Mouse (Mus musculus): ENCODE data around the gene Dcdc2b. TPM values are rescaled to one million over a fixed set of nuclear protein-coding genes. Genes with fewer than 3 reads are reported as not detected.

Dcdc2b gene
- total RNA-seq, 2 experiments from 2014 or later, result 3.0 to 3.2 TPM

DNA sequence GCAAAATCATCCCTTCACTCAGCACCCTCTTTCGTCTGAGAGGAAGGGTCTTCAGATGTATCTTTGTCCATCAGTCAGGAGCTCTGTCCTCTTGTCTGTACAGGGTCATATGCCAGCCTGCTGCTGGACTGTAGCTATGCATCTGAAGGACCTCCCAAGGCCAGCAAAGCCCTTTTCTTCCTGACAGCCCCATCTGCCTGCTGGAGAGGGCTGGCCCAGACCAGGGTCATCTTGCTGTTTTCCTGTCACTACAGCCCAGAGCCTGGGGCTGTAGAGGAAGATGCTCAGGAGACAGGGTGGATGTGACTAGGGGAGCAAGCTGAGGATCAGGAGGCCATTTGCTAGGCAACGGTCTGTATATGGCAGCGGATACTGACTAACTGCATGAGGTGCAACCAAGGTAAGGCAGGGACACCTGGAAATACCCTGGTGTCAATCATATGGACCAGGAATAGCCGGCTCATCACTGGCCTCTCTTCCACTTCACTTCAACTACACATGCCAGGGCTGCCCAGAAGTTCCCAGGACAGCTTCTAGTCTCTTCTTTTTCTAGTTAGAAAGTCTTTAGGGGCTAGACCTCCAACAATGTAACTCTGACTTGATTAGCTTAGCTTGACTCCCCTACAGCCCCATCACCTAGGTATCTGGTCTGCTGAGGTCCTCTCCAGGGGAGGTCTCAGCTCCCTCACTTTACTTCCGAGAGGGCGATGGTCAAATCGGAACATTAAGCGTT lies 8.9 kb upstream of the Dcdc2b start:
- no peak for DNase-seq (ENCODE audit: extremely low spot score in 1 of 2, low spot score in 2 of 2)
- intact Hi-C loops (cut with DNase I), result no loop called here

DNA sequence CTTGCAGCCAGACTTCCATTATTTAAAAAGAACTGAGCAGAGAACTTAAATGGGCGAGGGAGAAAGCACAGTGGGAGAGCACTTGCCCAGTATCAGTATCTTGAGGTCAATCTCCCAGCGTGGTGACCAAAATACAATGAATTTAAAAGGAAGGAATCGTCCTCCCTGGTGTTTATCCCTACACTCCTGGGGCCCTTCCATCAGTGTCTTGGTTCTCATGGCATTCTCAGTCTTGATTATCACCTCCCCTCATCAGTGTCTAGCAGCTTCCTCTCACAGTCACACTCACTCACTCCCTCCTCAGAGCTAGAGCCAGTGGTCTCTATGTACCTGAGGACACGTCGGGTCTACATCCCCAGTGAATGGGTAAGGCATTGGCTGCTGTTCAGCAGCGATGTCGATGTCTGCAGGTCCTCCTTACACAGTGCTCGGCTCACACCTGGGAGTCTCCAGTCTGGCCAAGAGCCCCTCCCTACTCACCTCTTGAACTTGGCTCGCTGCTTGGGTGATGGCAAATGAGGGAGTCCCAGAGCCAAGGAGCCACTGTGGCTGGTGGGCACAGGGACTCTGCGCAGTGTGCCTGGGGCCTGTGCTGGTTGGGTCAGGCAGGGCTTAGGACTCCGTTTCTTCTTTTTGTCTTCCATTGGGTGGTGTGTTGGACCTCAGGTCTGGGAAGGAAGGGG lies 8.2 kb upstream of the Dcdc2b start:
- intact Hi-C loops (cut with DNase I), result no loop called here
- no peak for DNase-seq (ENCODE audit: extremely low spot score in 1 of 2, low spot score in 2 of 2)

DNA sequence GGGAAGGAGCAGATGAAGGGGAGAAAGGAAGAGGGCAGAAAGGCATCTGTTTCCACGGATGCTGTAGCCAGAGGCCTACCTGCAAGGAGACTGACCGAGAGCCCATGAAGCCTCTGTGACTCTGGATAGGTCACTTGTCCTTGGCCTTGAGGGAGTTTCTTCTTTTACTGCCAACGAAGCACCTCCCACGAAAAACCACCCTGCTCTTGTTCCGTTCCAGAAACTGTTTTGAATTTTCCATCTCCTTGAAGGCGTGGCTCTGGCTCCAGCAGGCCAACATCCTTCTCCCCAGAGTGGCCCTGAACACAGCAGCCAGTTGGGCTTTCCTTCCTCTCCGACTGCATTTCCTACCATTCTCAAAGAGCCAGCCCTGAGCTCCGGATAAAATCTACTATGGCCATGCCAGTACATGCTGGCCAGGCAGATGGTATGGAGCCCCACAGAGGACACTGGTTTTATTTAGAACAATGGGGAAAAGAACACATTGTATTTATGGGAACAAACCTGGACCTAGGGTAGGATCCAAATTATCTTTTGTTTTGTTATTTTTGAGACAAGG lies 7.3 kb upstream of the Dcdc2b start:
- intact Hi-C loops (cut with DNase I), result no loop called here
- DNase-seq (ENCODE audit: extremely low spot score in 1 of 2, low spot score in 2 of 2), result no peak

DNA sequence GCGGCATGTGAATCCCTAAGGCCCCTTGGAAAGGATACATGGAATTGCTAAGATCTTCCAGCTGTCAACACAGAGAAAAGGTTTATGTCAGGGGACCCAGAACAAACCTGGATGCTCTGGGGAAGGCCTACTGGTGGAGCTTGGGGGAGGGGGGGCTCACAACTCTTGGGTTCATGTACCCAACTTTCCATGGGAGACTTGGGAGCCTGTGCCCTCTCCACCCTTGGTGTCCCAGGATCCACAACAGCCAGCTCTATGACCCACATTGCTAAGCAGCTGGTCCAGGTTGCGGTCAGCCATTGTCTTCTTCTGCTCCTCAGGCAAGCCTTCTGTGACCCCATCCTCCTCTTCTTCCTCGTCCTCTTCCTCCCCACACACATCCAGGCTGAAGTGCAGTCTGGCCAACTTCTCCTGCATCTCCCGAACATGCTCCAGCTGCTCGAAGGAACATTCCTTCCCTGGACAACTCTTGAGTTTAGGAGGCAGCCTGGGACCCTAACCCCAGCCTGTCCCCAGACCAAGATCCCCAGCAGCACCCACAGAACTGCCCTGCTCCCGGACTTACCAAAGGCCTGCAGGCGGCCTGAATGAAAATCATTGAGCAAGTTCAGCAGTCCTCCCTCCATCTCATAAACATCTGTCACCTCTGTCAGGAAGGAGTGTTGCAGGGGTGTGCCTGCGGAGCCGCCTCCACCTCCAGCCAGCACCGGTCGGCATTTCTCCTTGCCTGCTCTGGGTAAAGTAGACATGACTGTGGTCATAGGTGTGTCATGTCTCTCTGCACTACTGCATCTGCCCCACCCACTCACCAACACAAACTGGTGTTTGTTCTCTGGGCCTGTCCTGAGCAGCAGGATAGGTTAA lies 6.6 kb upstream of the Dcdc2b start:
- DNase-seq (ENCODE audit: extremely low spot score in 1 of 2, low spot score in 2 of 2), result no peak
- intact Hi-C loops (cut with DNase I), result no loop called here

DNA sequence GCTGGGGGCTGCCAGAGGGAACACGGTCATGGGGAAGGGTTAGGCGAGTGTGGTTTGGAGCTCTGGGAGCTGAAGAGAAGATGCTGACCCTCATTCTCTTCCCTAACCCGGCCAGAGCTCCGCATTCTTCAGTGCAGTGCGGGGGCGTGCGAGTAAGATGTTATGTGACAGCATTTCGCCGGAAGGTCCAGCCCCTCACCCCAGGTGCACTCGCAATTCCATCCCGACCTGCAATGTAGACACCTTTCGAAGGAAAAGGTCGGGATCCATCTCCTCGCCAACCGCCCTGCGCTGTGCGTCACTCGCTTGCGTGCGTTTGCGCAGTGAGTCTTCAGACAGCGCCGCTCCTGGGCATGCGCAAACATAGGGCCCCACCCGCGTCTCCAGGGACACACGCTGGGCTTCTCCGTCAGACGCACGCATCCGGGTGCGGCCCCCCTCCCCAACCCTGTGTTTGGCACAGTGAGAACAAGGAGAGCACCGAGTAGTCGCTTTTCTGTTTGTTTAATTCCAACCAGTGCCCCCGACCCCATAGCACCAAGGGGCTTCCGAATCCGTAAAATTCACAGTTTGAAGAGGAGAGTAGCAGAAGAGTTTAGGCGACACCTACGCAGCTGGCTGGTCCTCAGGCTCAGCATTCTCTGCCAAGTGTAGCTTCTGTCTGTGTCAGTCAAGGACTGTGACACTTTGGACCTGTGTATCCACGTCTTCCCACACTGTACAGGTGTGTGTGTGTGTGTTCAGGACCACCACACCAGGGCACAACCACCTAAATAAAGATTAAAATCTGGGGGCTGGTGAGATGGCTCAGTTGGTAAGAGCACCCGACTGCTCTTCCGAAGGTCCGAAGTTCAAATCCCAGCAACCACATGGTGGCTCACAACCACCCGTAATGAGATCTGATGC lies 5.0 kb upstream of the Dcdc2b start, which contains the start of gene Iqcc:
Gene Iqcc (minus strand): TSS at position 314 of the 906 bp plus-strand sequence.
- DNase-seq (ENCODE audit: extremely low spot score in 1 of 2, low spot score in 2 of 2), result peak; percentile 96 to 97
- intact Hi-C loops (cut with DNase I), result no loop called here

DNA sequence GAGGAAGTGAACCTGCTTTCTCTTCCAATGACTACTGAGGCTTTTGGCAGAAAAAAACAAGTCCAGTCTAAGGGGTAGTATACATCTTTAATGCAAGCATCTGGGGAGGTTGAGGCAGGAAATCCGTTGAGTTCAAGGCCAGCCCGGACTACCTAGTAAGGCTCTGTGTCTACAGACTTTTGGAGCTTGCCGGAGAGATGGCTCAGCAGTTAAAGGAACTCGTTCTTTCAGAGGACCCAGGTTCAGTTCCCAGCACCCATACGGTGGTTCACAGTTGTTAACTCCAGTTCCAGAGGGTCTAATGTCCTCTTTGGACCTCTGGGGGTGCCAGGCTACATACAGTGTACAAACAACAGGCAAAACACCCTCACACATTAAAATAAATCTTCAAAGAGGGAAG lies 4.0 kb upstream of the Dcdc2b start:
- intact Hi-C loops (cut with DNase I), result no loop called here

DNA sequence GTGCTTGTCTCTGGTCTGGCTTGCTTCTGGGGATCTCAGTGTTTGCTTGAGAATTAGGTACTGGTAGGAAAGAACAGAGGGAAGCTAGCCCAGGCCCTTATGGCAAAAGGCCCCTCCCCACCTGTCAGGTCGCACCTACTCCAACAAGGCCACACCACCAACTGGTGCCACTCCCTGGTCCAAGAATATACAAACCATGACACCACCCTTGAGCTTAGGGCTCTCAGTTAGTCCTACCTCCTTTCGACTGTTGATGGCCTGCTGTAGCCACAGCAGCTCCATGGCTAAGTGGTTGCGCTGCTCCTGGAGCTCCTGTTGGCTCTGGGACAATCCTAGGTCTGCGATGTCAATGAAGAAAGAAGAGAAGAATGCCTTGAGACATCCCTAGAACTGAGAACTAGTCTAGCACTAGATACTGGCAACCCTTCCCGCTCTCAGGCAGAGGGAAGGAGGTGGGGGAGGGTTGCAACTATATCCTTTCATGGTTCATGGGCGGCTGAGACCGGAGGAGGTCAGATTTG lies 3.1 kb upstream of the Dcdc2b start:
- intact Hi-C loops (cut with DNase I), result no loop called here
- DNase-seq (ENCODE audit: extremely low spot score in 1 of 2, low spot score in 2 of 2), result no peak

More for the DNA sequence above, 4.0 kb upstream of the Dcdc2b start:
- DNase-seq (ENCODE audit: extremely low spot score in 1 of 2, low spot score in 2 of 2), result no peak

DNA sequence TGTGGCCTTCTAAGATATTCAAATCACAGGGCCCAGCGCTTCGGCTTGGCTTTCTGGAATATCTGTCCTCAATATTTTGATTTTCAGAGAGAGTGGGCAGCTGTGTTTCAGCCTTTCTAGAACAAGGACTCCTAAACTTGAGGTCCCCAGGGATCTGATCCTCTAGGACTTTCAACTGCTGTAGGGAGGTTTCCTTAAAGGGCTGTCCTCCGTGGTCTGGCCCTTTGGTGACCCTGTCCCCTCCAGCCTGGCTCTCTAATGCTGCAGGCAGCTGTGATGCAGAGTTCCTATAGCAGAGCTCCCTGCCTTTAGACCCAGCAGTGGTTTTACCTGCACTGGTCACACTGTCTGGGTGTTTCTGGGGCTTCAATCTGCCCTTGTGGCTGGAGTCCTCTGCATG lies 2.6 kb upstream of the Dcdc2b start:
- DNase-seq (ENCODE audit: extremely low spot score in 1 of 2, low spot score in 2 of 2), result no peak
- intact Hi-C loops (cut with DNase I), result no loop called here

DNA sequence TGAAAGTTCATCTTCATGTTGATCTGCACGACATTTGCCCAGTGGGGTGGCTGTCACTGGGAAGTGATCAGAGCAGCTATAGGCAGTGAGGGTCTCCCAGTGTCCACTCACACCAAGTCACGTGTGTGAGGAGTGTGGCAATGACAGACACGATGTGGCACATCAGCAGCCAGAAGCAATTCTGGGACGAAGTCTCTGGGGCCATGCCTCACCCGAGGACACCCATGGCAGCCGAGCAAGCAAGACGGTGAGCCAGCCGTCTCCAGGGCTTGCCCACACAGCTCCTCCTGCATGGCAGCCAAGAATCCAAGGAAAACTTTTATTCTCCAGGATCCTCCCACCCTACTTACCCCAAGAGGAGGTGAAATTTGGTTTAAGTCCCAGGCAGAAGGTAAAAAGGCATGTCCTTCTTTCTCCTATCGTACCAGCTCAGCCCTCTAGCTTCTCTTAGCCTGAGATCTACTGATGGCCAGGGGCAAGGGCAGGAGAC lies 1.8 kb upstream of the Dcdc2b start:
- DNase-seq (ENCODE audit: extremely low spot score in 1 of 2, low spot score in 2 of 2), result no peak
- intact Hi-C loops (cut with DNase I), result no loop called here

DNA sequence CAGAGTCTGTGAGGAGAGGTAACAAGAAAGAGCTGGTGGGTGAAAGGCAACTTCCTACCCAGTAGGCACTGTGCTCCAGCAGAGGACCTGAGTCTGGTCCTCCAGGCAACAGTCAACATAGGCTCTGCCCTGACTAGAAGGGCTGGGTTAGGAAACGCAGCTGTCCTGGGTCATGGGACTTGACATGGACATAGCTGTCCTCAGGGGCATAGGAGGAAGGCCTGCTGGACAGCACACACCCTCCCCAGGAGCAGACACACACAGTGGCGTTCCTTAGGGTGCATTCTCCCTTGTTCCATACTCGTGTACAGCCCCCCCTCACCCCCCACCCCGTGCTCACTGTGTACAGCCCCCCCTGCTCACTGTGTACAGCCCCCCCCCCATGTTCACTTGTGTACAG lies 3.6 kb downstream of the Dcdc2b start:
- no peak for DNase-seq (ENCODE audit: extremely low spot score in 1 of 2, low spot score in 2 of 2)
- intact Hi-C loops (cut with DNase I), result no loop called here

DNA sequence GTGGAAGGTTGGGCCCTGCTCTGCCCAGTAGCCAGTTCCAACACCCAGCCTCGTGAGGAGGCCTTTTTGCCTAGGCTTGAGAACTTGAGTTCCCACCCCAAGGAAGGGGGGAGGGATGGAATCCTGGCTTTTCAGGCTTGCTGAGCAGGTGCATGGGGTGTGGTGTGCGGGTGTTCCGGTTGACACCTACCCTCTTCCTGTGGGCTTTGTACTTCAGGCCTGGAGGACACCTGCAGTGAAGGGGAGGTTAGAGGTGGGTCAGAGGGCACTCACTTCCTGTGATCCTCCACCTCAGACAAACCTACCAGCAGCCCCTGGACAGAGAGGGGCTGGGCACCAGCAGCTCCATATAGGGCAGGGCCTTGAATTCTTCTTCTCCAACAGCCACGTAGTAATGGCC lies 4.0 kb downstream of the Dcdc2b start:
- no peak for DNase-seq (ENCODE audit: extremely low spot score in 1 of 2, low spot score in 2 of 2)
- intact Hi-C loops (cut with DNase I), result no loop called here

DNA sequence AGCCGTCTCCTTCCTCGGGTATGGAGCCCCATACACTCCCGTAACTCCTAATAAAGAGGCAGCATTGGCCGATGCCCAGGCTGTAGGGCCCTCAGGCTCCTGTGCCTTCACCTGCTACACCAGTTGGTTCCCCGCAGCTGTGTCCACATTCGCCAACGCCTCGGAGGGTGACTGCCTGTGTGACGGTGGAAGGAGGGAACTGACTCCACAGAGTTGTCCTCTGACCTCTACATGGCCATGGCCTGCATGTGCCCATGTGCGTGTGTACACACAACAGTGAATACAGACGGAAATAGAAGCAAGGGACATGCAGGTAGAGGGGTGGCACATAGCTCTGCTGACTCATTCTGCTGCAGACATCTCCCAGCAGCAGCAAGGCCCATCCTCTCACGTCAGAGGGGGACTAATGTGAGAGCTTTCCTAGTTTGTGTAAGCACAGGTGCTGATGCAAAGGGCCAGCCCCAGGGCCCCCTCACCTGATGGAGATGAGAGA lies 4.9 kb downstream of the Dcdc2b start:
- intact Hi-C loops (cut with DNase I), result loop anchor here (5.0 kb wide), 1 partner anchor 112 kb away; no protein-coding TSS in a partner anchor
- no peak for DNase-seq (ENCODE audit: extremely low spot score in 1 of 2, low spot score in 2 of 2)

DNA sequence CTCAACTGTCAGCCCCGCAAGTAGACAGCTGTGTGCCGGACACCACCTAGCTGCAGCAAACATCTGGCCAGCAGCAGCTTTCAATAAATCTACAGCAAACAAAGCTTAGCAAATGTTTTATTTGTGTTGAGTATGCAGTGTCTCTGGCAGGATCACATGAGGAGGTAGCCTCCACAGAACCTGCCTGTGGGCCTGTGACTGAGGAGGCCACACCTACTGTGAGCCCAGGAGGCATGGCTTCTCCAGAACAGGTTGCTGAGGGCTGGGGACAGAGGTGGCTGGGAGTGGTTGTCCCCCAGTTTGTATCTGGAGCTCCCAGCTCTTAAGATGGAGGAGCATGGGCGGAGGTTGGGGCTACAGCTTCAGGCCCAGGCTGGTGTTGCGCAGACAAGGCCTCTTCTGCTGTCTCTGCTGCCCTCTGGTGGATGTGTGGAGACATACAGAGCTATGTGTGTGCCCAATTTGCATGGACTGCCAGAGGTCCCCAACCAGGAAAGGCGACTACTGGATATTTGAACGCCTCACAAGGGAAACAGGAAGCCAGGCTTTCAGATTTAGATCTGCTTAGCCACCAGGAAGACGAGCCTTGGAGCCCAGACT lies 5.5 kb downstream of the Dcdc2b start:
- intact Hi-C loops (cut with DNase I), result loop anchor here (5.0 kb wide), 1 partner anchor 111 kb away; no protein-coding TSS in a partner anchor
- DNase-seq (ENCODE audit: extremely low spot score in 1 of 2, low spot score in 2 of 2), result peak; percentile 79 to 89

DNA sequence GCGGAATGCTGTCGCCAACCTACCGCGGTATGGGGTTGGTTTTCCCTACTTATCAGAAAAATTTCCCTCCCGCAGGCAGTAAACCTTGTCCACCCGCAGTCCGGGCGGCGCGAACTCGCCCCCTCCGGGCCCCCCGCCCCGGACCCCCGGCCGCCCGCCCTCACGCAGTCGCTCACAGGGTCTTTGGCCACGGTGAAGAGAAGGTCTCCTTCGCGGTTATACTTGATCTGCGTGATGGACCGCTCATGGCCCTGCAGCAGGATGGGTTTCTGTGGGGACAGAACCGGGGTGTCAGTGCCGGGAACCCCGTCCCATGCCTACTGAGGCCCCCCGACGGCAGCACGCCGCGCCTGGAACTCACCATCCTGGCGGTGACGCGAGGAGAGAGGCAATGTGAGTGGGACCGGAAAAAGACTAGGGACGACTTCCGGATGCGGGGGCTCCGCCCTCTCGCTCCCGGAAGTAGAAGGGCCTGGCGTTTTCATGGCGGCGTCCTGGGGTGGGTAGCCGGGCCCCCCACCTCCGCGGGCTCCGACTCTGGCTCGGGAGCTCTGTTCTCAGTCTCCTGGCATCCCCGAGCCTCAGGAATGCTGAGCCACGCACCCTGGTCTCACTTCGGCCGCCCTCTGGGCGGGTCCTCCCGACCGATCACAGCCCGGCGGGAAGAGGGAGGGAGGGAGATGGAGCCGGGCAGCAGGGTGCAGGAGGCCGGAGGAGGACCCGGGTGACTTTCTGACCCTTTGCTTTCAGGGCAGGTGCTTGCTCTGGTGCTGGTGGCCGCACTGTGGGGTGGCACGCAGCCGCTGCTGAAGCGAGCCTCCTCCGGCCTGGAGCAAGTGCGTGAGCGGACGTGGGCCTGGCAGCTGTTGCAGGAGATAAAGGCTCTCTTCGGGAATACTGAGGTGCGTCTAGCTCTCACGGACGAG lies 13.6 kb downstream of the Dcdc2b start, which contains the start of the genes Eif3i and Tmem234:
Gene Eif3i (minus strand): TSS at position 416 of the 926 bp plus-strand sequence.
Gene Tmem234 (plus strand): TSS at position 436 of the 926 bp plus-strand sequence.
- intact Hi-C loops (cut with DNase I), result no loop called here
- peak; percentile 81 to 90 for DNase-seq (ENCODE audit: extremely low spot score in 1 of 2, low spot score in 2 of 2)

DNA sequence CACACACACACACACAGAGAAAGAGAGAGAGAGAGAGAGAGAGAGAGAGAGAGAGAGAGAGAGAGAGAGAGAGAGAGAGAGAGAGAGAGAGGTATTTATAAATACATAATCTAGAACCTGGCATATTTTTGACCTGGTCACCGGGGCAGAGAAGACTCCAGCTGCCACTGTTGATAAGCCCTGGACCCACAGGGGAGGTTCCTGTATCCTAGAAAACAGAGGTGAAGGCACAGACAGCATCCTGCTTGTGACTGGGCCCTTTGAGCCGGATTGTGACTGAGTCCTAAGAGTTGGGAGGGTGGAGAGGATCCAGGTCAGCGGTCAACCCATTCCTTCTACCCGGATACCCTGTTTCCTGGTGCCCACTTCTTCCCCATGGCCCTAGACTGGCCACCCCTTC lies 25.2 kb downstream of the Dcdc2b start:
- DNase-seq (ENCODE audit: extremely low spot score in 1 of 2, low spot score in 2 of 2), result no peak
- intact Hi-C loops (cut with DNase I), result no loop called here

DNA sequence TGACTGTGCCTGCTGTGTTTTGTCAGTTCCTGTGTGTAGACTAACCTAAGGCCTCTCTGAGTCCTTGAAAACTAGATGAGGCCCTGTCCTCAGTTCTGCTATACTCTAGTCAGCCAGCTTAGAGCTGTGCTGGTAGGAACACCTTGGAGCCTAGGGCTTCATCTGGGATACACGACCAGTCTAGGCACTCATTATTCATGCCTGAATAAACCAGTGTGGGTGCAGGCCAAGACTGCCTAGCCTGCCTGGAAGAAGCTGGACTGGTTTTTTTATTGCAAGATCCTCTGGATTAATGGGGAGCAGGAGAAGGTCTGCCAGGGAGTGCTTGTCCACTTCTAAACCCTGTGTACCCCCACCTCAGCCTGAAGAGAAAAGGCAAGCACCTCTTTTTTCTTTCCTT lies 27.1 kb downstream of the Dcdc2b start:
- DNase-seq (ENCODE audit: extremely low spot score in 1 of 2, low spot score in 2 of 2), result no peak
- intact Hi-C loops (cut with DNase I), result no loop called here
